ENCODE assay signal across 8 mouse cellular contexts in the genomic region with DNA sequence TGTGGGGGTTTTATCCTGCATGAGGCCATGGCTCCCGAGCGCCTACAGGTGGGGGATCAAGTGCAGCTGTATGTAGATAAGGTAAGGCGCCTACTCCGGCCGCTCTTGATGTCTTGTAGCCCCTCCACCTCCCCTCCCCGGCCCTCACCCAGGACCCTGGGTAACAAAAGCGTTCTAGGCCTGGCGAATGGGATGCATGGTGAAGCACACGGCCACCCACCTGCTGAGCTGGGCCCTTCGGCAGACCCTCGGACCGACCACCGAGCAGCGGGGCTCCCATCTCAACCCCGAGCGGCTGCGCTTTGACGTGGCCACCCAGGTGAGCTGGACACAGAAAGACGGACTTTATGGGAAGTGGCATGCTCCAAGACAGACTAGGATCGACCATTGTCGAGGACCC. TPM values are rescaled to one million over a fixed set of nuclear protein-coding genes. Genes with fewer than 3 reads are reported as not detected.
"Had no signal": no experiment of that assay in that cellular context is flagged by ENCODE, and none has a peak within 500 bp of the region (broad histone marks: within the 10 kb centered on the region; RNA-seq: fewer than 3 reads in every experiment).

No protein-coding gene starts in this region.

- H3K36me3 ChIP-seq: liver, embryonic 15.5 days had no signal

- H3K27me3 ChIP-seq: liver, embryonic 15.5 days; stomach, embryonic 15.5 days had no signal

- H3K4me2 ChIP-seq: kidney, embryonic 15.5 days; liver, embryonic 11.5 days; liver, embryonic 15.5 days; stomach, embryonic 15.5 days had no signal

- H3K9ac ChIP-seq: kidney, embryonic 15.5 days; liver, embryonic 15.5 days; stomach, embryonic 15.5 days had no signal

- H3K27ac ChIP-seq: kidney, embryonic 15.5 days; left cerebral cortex, adult 2 months; limb, embryonic 10.5 days; liver, embryonic 15.5 days; stomach, embryonic 15.5 days had no signal

- H3K4me3 ChIP-seq: kidney, embryonic 15.5 days; left cerebral cortex, adult 2 months; limb, embryonic 10.5 days; liver, embryonic 15.5 days; stomach, embryonic 15.5 days had no signal

- H3K9me3 ChIP-seq: kidney, embryonic 15.5 days; limb, embryonic 10.5 days; liver, embryonic 15.5 days; stomach, embryonic 15.5 days had no signal

- H3K4me1 ChIP-seq: liver, embryonic 15.5 days had no signal

RNA-seq across cellular contexts. Expression of a gene that starts 41.9 kb away (rescaled TPM):
- polyA plus RNA-seq: large intestine, adult 2 months; spleen, adult 2 months had no signal
